Mouse (Mus musculus): ENCODE results near the gene Auts2. TPM values are rescaled to one million over a fixed set of nuclear protein-coding genes. Genes with fewer than 3 reads are reported as not detected.

Gene Auts2
- polyA plus RNA-seq, 1 experiment, result 9.6 TPM

DNA sequence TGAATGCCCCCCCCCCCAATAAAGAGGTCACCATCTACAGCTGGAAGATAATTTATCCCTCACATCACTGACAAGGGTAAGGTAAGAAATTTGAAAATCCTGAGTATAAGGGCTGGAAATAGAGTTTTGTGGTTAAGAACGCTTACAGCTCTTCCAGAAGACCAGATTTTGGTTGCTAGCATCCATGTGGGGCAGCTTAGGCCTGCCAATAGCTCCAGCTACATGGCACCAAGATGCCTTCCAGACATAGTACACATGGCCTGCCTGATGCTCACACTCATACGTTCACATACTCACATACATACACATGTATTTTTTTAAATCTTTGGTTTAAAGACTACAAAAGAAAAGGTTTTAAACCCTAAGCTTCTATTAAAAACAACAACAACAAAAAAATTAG lies 467.2 kb downstream of the Auts2 start:
- TF ChIP-seq CTCF (IDR thresholded peaks at IDR 0.05; ENCODE audit: insufficient read depth, low read length) (no peak), POLR2A (IDR thresholded peaks at IDR 0.05; ENCODE audit: borderline replicate concordance, extremely low read depth, low read depth, low read length) (no peak)
- Histone ChIP-seq H3K4me3 (replicated peaks; ENCODE audit: extremely low read depth, low read depth, low read length) (no peak overlapping the region), H3K4me1 (ENCODE audit: control insufficient read depth, insufficient read depth, low read length) (no peaks in the 10 kb centered on the region)
- no peak for DNase-seq
- 92% methylated on average over 2 of the region's 2 CpGs for WGBS

- TF ChIP-seq POLR2A (IDR thresholded peaks at IDR 0.05; ENCODE audit: borderline replicate concordance, extremely low read depth, low read depth, low read length) (no peak), CTCF (IDR thresholded peaks at IDR 0.05; ENCODE audit: insufficient read depth, low read length) (no peak)
- no peak for DNase-seq
- 43% methylated on average over 19 of the region's 19 CpGs for WGBS
- no peaks in the 10 kb centered on the region for H3K4me1 ChIP-seq (ENCODE audit: control insufficient read depth, insufficient read depth, low read length)
- no peak overlapping the region for H3K4me3 ChIP-seq (replicated peaks; ENCODE audit: extremely low read depth, low read depth, low read length)
Measured at GRCm38 (mm10) chr5:132074724-132075374, 468.3 kb downstream of the Auts2 start.

DNA sequence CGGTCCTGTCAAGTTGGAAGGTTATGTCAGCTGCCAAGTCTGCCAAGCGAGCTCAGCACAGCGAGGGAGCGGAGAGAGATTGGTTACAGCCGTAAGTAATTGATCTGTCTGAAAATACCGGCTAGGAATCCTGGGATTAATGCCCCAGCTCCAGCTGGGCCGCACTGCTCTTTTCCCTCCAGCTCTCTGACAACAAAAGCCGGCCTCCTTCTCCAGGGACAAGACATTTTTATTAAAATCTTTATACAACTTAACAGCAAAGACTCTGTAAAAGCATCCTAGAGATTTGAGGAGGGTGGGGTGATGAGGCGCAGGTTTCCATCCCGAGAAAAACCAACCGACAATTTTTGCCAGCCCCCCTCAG lies 468.8 kb downstream of the Auts2 start:
- no peaks in the 10 kb centered on the region for H3K4me1 ChIP-seq (ENCODE audit: control insufficient read depth, insufficient read depth, low read length)
- 37% methylated on average over 11 of the region's 11 CpGs for WGBS
- no peak for DNase-seq
- TF ChIP-seq CTCF (IDR thresholded peaks at IDR 0.05; ENCODE audit: insufficient read depth, low read length) (no peak), POLR2A (IDR thresholded peaks at IDR 0.05; ENCODE audit: borderline replicate concordance, extremely low read depth, low read depth, low read length) (no peak)
- H3K4me3 ChIP-seq (replicated peaks; ENCODE audit: extremely low read depth, low read depth, low read length), result no peak overlapping the region

DNA sequence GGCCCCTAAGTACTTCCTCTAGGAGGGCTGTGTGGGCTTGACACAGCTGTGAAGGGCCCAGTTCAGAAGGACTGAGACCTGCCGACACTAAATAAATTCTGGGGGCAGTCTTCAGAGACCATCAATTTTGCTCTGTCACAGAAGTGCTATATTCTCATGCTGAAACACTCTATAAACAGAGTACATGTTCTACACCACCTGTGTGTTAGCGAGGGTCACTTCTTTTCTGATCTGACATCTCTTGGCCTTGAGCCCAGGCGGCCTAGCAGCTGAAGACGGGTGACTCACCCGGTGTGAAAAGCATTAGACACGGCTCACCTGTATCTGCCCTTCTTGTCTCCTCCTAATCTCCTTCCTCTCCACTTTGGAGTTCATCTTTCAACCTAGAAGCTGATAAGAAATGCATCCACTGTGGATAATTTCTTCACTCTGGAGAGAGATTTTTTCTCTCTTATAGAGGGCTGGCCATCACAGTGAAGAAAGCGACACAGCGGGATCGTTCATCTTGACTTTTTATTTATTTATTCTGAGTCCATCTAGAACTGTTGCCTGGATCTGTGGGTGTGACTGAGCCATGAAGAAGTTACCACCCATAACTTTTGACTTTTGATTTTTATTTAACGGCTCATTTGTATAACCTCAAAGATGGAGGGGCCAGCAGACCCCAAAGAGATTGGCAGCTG lies 469.3 kb downstream of the Auts2 start:
- Histone ChIP-seq H3K4me3 (replicated peaks; ENCODE audit: extremely low read depth, low read depth, low read length) (no peak overlapping the region), H3K4me1 (ENCODE audit: control insufficient read depth, insufficient read depth, low read length) (no peaks in the 10 kb centered on the region)
- 36% methylated on average over 10 of the region's 10 CpGs for WGBS
- DNase-seq, result no peak
- no peak for TF ChIP-seq CTCF (IDR thresholded peaks at IDR 0.05; ENCODE audit: insufficient read depth, low read length)
- no peak for TF ChIP-seq POLR2A (IDR thresholded peaks at IDR 0.05; ENCODE audit: borderline replicate concordance, extremely low read depth, low read depth, low read length)

DNA sequence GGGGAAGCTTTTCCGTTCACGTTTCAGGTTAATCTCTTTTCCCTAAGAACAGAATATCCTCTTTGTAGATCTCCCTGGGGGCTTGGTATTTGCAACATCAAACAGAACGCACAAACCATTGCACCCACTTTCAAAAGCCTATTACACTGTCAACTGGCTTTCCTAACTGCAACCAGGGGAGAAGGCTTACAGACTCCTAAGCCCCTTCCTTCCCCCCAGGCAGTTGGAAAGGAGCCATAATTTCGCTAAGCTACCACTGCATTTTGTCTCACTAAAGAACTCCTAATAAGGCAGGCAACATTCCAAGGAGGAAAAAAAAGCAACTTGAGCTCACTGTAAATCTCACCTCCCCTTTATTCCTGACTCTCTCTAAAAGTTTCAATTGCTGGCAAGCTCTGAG lies 470.8 kb downstream of the Auts2 start:
- no peak overlapping the region for H3K4me3 ChIP-seq (replicated peaks; ENCODE audit: extremely low read depth, low read depth, low read length)
- H3K4me1 ChIP-seq (ENCODE audit: control insufficient read depth, insufficient read depth, low read length), result no peaks in the 10 kb centered on the region
- WGBS, result 74% methylated on average over 4 of the region's 4 CpGs
- DNase-seq, result no peak
- TF ChIP-seq POLR2A (IDR thresholded peaks at IDR 0.05; ENCODE audit: borderline replicate concordance, extremely low read depth, low read depth, low read length) (no peak), CTCF (IDR thresholded peaks at IDR 0.05; ENCODE audit: insufficient read depth, low read length) (no peak)

DNA sequence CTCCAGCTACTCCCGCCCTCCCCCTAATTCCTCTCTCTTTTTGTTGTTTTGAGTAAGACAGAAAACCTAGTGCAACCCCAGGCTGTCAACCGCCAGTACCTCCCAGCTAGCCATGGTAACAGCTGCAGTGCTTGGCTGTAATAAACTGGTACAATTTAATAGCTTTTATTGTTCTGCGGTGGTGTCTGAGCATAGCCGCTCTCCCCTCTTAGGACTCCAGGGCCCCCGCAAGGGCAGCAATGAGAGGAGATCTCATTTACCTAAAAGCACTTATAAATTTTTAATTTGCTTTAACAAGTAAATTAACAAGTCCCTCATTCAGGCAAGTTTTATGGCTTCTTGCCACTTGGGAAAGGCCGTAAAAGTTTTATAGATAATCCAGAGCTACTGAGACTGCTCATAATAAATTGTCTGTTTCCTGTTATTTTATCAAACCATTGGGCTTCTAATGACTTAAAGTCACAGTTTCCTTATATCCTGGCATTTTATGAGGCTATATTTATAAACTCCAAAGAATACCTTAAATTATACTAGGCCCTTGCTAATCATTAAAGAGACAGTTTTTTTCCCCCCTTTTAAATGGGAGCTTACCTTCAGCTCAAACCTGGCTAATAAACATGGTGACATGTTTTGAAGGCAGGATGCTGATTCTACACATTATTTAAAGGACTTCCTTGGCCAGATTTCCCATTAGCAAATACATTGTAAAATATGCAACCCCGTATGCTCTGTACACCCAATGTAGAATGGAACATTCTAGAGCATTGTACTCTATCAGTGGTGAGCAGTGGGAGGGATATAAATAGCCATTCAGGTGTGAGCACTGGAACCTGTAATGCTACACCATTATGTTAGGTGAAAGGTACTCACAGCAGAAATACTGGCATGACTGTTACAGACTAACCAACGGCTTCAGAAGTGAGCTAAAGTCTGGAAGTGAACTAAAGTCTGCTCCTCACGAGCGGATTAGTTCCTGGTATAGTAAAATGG lies 475.1 kb downstream of the Auts2 start:
- Histone ChIP-seq H3K4me1 (ENCODE audit: control insufficient read depth, insufficient read depth, low read length) (no peaks in the 10 kb centered on the region), H3K4me3 (replicated peaks; ENCODE audit: extremely low read depth, low read depth, low read length) (no peak overlapping the region)
- TF ChIP-seq POLR2A (IDR thresholded peaks at IDR 0.05; ENCODE audit: borderline replicate concordance, extremely low read depth, low read depth, low read length) (no peak), CTCF (IDR thresholded peaks at IDR 0.05; ENCODE audit: insufficient read depth, low read length) (no peak)
- no peak for DNase-seq
- WGBS, result 80% methylated on average over 10 of the region's 10 CpGs

DNA sequence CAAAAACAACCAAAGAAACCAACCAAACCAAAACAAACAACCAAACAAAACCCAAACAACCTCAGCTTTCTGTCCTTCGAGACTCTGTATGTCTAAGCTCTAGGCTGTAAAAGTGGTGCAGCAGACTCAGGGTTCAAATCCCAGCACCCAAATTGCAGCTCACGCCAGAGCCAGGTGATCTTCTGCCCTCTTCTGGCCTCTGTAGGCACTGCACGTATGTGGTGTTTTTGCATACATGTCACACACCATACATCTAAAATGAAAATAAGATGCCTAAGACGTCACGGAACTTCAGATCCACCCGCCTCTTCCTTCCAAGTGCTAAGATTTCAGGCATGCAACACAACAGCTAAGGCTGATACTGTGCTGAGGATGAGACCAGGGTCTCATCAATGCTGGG lies 483.0 kb downstream of the Auts2 start:
- TF ChIP-seq POLR2A (IDR thresholded peaks at IDR 0.05; ENCODE audit: borderline replicate concordance, extremely low read depth, low read depth, low read length) (no peak), CTCF (IDR thresholded peaks at IDR 0.05; ENCODE audit: insufficient read depth, low read length) (peak; percentile 13; the same call in 1 of the 2 replicates)
- DNase-seq, result no peak
- H3K4me3 ChIP-seq (replicated peaks; ENCODE audit: extremely low read depth, low read depth, low read length), result no peak overlapping the region
- WGBS, result 94% methylated on average over 6 of the region's 6 CpGs
- no peaks in the 10 kb centered on the region for H3K4me1 ChIP-seq (ENCODE audit: control insufficient read depth, insufficient read depth, low read length)

- no peaks in the 10 kb centered on the region for H3K4me1 ChIP-seq (ENCODE audit: control insufficient read depth, insufficient read depth, low read length)
- WGBS, result 74% methylated on average over 13 of the region's 13 CpGs
- H3K4me3 ChIP-seq (replicated peaks; ENCODE audit: extremely low read depth, low read depth, low read length), result no peak overlapping the region
- TF ChIP-seq POLR2A (IDR thresholded peaks at IDR 0.05; ENCODE audit: borderline replicate concordance, extremely low read depth, low read depth, low read length) (no peak), CTCF (IDR thresholded peaks at IDR 0.05; ENCODE audit: insufficient read depth, low read length) (no peak)
- DNase-seq, result no peak
Measured at GRCm38 (mm10) chr5:132052637-132053036, 490.5 kb downstream of the Auts2 start.

DNA sequence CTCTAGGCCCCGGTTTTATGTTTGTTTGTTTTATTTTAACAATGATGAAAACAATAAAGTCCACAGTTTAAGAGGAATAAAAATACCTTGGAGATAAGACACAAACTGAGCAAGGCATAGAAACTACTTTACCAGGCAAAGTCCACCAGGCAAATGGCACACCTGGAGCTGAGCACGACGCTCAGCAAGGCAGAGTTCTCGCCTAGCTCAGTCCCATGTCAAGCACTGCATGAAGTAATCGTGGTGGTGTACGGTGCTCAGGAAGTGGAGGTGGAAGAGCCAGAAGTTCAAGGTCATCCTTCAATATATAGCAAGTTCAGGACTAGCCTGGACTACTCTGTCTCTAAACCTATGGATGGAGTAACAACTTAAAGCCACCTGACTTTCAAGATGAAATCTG lies 503.6 kb downstream of the Auts2 start:
- Histone ChIP-seq H3K4me3 (replicated peaks; ENCODE audit: extremely low read depth, low read depth, low read length) (no peak overlapping the region), H3K4me1 (ENCODE audit: control insufficient read depth, insufficient read depth, low read length) (no peaks in the 10 kb centered on the region)
- no peak for DNase-seq
- 83% methylated on average over 6 of the region's 6 CpGs for whole genome bisulfite sequencing
- TF ChIP-seq POLR2A (IDR thresholded peaks at IDR 0.05; ENCODE audit: borderline replicate concordance, extremely low read depth, low read depth, low read length), result no peak
- no peak for TF ChIP-seq CTCF (IDR thresholded peaks at IDR 0.05; ENCODE audit: insufficient read depth, low read length)

Measured in lung, adult 2 months (tissue).